Mouse (Mus musculus): ENCODE measurements at regions not wholly inside any gene's neighbourhood (a gene's known extent, or its start where the extent isn't known, plus 50 kb on each side); places are given as distances from the start of the nearest gene placed in this dataset.

DNA sequence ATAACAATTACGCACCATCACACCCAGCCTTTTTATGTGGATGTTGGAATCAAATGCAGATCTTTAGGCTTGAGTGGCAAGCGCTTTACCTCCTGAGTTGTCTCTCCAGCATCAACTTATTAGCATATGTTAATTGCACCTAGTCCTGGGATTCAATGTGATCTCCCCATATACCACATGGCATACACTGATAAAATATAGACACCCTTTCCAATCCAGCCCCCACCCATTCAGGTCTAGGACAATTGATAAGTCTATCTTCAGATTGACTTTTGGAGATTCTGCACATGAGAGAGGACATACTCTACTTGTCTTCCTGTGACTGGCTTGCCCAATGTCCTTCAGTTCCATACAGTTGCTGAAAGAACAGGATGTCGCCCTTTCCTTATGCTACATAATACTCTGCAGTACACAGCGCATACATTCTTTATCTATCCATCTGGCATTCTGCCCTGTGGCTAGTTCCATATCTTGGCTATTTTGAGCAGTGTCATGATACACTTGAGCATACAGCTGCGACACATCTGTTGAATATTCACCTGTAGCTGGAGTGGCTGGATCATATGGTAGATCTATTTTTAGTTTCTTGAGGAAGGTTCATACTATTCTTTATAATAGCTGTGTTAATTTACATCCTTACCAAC is 120.3 kb downstream of the Gsdmc2 start:
- DNase-seq (ENCODE audit: low read depth, low spot score), result no peak
- Histone ChIP-seq H3K4me3 (ENCODE audit: insufficient read depth in 1 of 2, low read depth in 1 of 2, low read length in 2 of 2, poor library complexity in 1 of 2, severe bottlenecking in 1 of 2) (no peak overlapping the region), H3K27ac (ENCODE audit: insufficient read depth, low read depth, low read length, poor library complexity, severe bottlenecking) (no peak overlapping the region), H3K4me1 (ENCODE audit: control insufficient read depth in 2 of 2, insufficient read depth in 2 of 2, low read length in 2 of 2, poor library complexity in 1 of 2) (no peaks in the 10 kb centered on the region), H3K36me3 (ENCODE audit: control insufficient read depth, insufficient read depth, low read length, poor library complexity, severe bottlenecking) (no peaks in the 10 kb centered on the region), H3K9ac (ENCODE audit: insufficient read depth, low read depth, low read length, poor library complexity, severe bottlenecking) (no peak overlapping the region), H3K9me3 (ENCODE audit: control insufficient read depth, insufficient read depth, low read depth, low read length) (no peaks in the 10 kb centered on the region)
- in situ Hi-C loops (cut with MboI; ENCODE audit: low sequenced_read_pairs in 2 of 2, unreplicated experiment in 2 of 2), result no loop called here
- TF ChIP-seq ZC3H11A (IDR thresholded peaks at IDR 0.05; ENCODE audit: borderline replicate concordance, low read depth, low read length) (no peak), ZNF384 (IDR thresholded peaks at IDR 0.05; ENCODE audit: low read depth, low read length) (no peak), MAFK (IDR thresholded peaks at IDR 0.05; ENCODE audit: insufficient read depth, low read depth, low read length) (no peak), CHD2 (IDR thresholded peaks at IDR 0.05; ENCODE audit: low read depth, low read length) (no peak), HCFC1 (IDR thresholded peaks at IDR 0.05; ENCODE audit: borderline replicate concordance, insufficient read depth, low read length) (no peak)

- H3K36me3 ChIP-seq (ENCODE audit: control insufficient read depth, insufficient read depth, low read length, poor library complexity, severe bottlenecking), result no peaks in the 10 kb centered on the region
- no peak overlapping the region for H3K4me3 ChIP-seq (ENCODE audit: insufficient read depth in 1 of 2, low read depth in 1 of 2, low read length in 2 of 2, poor library complexity in 1 of 2, severe bottlenecking in 1 of 2)
- no peak overlapping the region for H3K27ac ChIP-seq (ENCODE audit: insufficient read depth, low read depth, low read length, poor library complexity, severe bottlenecking)
- TF ChIP-seq MAFK (IDR thresholded peaks at IDR 0.05; ENCODE audit: insufficient read depth, low read depth, low read length), result no peak
- no peak for TF ChIP-seq HCFC1 (IDR thresholded peaks at IDR 0.05; ENCODE audit: borderline replicate concordance, insufficient read depth, low read length)
- TF ChIP-seq ZC3H11A (IDR thresholded peaks at IDR 0.05; ENCODE audit: borderline replicate concordance, low read depth, low read length), result no peak
- TF ChIP-seq CHD2 (IDR thresholded peaks at IDR 0.05; ENCODE audit: low read depth, low read length), result no peak
- no peak for TF ChIP-seq ZNF384 (IDR thresholded peaks at IDR 0.05; ENCODE audit: low read depth, low read length)
- no peak for DNase-seq (ENCODE audit: low read depth, low spot score)
- no peaks in the 10 kb centered on the region for H3K4me1 ChIP-seq (ENCODE audit: control insufficient read depth in 2 of 2, insufficient read depth in 2 of 2, low read length in 2 of 2, poor library complexity in 1 of 2)
- H3K9me3 ChIP-seq (ENCODE audit: control insufficient read depth, insufficient read depth, low read depth, low read length), result no peaks in the 10 kb centered on the region
- no peak overlapping the region for H3K9ac ChIP-seq (ENCODE audit: insufficient read depth, low read depth, low read length, poor library complexity, severe bottlenecking)
- in situ Hi-C loops (cut with MboI; ENCODE audit: low sequenced_read_pairs in 2 of 2, unreplicated experiment in 2 of 2), result no loop called here
These were observed 122.0 kb downstream of the Gsdmc2 start for GRCm38 (mm10) chr15:63722991-63723390.

DNA sequence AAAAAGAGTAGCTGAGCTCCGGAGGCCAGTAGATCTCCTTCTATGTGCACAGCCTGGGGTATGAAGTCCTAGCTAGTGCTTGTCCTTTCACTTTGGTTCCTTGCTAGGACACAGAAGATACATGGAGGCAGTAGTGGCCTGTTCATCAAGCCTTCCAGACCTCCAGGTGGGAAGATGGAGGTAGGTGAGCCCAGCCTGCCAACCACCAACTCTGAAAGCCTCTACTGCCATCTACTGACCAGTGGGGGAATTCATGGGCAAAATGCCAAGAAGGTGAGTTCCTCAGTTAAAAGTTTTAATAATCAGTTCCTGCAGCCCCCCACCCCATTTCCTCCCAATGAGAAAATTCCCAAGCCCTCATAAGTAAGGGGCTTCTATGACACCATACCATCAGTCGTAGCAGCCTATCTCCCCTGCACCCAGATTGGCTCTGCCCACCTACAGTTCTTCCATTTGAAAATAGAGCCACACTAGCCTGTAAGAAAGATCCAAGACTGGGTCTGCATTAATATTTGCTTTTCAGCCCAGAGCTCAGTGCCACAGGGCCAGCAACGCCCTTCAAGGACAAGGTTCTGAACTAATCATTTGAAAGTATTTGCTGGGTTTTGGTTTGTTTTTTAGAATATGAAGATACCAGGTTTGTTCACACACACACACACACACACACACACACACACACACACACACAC is 123.2 kb downstream of the Gsdmc2 start:
- Histone ChIP-seq H3K9ac (ENCODE audit: insufficient read depth, low read depth, low read length, poor library complexity, severe bottlenecking) (no peak overlapping the region), H3K9me3 (ENCODE audit: control insufficient read depth, insufficient read depth, low read depth, low read length) (no peaks in the 10 kb centered on the region), H3K4me1 (ENCODE audit: control insufficient read depth in 2 of 2, insufficient read depth in 2 of 2, low read length in 2 of 2, poor library complexity in 1 of 2) (no peaks in the 10 kb centered on the region), H3K36me3 (ENCODE audit: control insufficient read depth, insufficient read depth, low read length, poor library complexity, severe bottlenecking) (no peaks in the 10 kb centered on the region), H3K4me3 (ENCODE audit: insufficient read depth in 1 of 2, low read depth in 1 of 2, low read length in 2 of 2, poor library complexity in 1 of 2, severe bottlenecking in 1 of 2) (no peak overlapping the region), H3K27ac (ENCODE audit: insufficient read depth, low read depth, low read length, poor library complexity, severe bottlenecking) (no peak overlapping the region)
- in situ Hi-C loops (cut with MboI; ENCODE audit: low sequenced_read_pairs in 2 of 2, unreplicated experiment in 2 of 2), result no loop called here
- peak; percentile 47 for DNase-seq (ENCODE audit: low read depth, low spot score)
- TF ChIP-seq ZNF384 (IDR thresholded peaks at IDR 0.05; ENCODE audit: low read depth, low read length) (no peak), HCFC1 (IDR thresholded peaks at IDR 0.05; ENCODE audit: borderline replicate concordance, insufficient read depth, low read length) (no peak), ZC3H11A (IDR thresholded peaks at IDR 0.05; ENCODE audit: borderline replicate concordance, low read depth, low read length) (no peak), MAFK (IDR thresholded peaks at IDR 0.05; ENCODE audit: insufficient read depth, low read depth, low read length) (no peak), CHD2 (IDR thresholded peaks at IDR 0.05; ENCODE audit: low read depth, low read length) (no peak)

GRCm38 (mm10) chr15:63717812-63718211 is 127.2 kb downstream of the Gsdmc2 start:
- no peak overlapping the region for H3K4me3 ChIP-seq (ENCODE audit: insufficient read depth in 1 of 2, low read depth in 1 of 2, low read length in 2 of 2, poor library complexity in 1 of 2, severe bottlenecking in 1 of 2)
- no peak overlapping the region for H3K27ac ChIP-seq (ENCODE audit: insufficient read depth, low read depth, low read length, poor library complexity, severe bottlenecking)
- H3K36me3 ChIP-seq (ENCODE audit: control insufficient read depth, insufficient read depth, low read length, poor library complexity, severe bottlenecking), result no peaks in the 10 kb centered on the region
- TF ChIP-seq HCFC1 (IDR thresholded peaks at IDR 0.05; ENCODE audit: borderline replicate concordance, insufficient read depth, low read length), result no peak
- no peak for TF ChIP-seq CHD2 (IDR thresholded peaks at IDR 0.05; ENCODE audit: low read depth, low read length)
- in situ Hi-C loops (cut with MboI; ENCODE audit: low sequenced_read_pairs in 2 of 2, unreplicated experiment in 2 of 2), result no loop called here
- no peaks in the 10 kb centered on the region for H3K9me3 ChIP-seq (ENCODE audit: control insufficient read depth, insufficient read depth, low read depth, low read length)
- no peak for DNase-seq (ENCODE audit: low read depth, low spot score)
- H3K4me1 ChIP-seq (ENCODE audit: control insufficient read depth in 2 of 2, insufficient read depth in 2 of 2, low read length in 2 of 2, poor library complexity in 1 of 2), result no peaks in the 10 kb centered on the region
- no peak overlapping the region for H3K9ac ChIP-seq (ENCODE audit: insufficient read depth, low read depth, low read length, poor library complexity, severe bottlenecking)

All from ES-E14 (cell line).